ENCODE assay signal across 23 mouse cellular contexts in genomic region chr3:149726212-149726611, GRCm38 (mm10).
DNase-seq lines count a peak whose midpoint lies in the region; ATAC-seq lines count a peak whose summit lies in the region.
"Had no signal": no experiment of that assay in that cellular context is flagged by ENCODE, and none has a peak within 500 bp of the region (broad histone marks: within the 10 kb centered on the region; RNA-seq: fewer than 3 reads in every experiment).

No protein-coding gene starts in this region.

- ATAC-seq in heart, embryonic 16.5 days (replicated peaks; ENCODE audit: extremely low read depth, insufficient read depth, low FRiP score), result peak; percentile 30; the same call in 1 of the 2 replicates
- ATAC-seq in megakaryocyte-erythroid progenitor cell, adult 5-6 weeks (replicated peaks; ENCODE audit: low FRiP score, low TSS enrichment, poor library complexity, severe bottlenecking), result no peak
- no peak for ATAC-seq in midbrain, embryonic 13.5 days
- ATAC-seq: CD4-positive, CD25-positive, alpha-beta regulatory T cell, adult 4 months; forebrain, embryonic 14.5 days; hindbrain, embryonic 16.5 days; inflammation-experienced regulatory T-cells, adult 6 months; intestine, postnatal 0 days had no signal

- DNase-seq in adrenal gland, adult 2 months, result peak; percentile 8
- DNase-seq in adrenal gland, postnatal 25 days, result no peak
- peak; percentile 25 for DNase-seq in heart, adult 8-10 months (ENCODE audit: low spot score)
- DNase-seq in heart, adult 11 months, result no peak
- no peak for DNase-seq in gastrocnemius, postnatal 36 days
- DNase-seq: B cell, adult 2 months; cerebellum, adult 2 months; cerebellum, postnatal 14 days; embryo, embryonic 11 days; kidney, adult 8-10 months had no signal

- peaks cover 29% of the 10 kb centered on the region for H3K4me1 ChIP-seq in heart, embryonic 16.5 days (ENCODE audit: control insufficient read depth, insufficient read depth, low read length)
- H3K4me1 ChIP-seq in midbrain, embryonic 13.5 days (replicated peaks), result no peaks in the 10 kb centered on the region
- H3K4me1 ChIP-seq: embryonic facial prominence, embryonic 15.5 days; forebrain, embryonic 10.5 days; hindbrain, embryonic 12.5 days had no signal

- intact Hi-C loops in gastrocnemius, postnatal 36 days (cut with DNase I), result no loop called here

- H3K27ac ChIP-seq in heart, embryonic 16.5 days (ENCODE audit: low read length), result peak overlapping the region; percentile 84
- H3K27ac ChIP-seq in midbrain, embryonic 13.5 days, result no peak overlapping the region
- H3K27ac ChIP-seq: embryonic facial prominence, embryonic 15.5 days; forebrain, embryonic 10.5 days; hindbrain, embryonic 12.5 days had no signal

- H3K4me3 ChIP-seq in heart, embryonic 16.5 days (ENCODE audit: low read length), result no peak overlapping the region
- H3K4me3 ChIP-seq in midbrain, embryonic 13.5 days (replicated peaks), result no peak overlapping the region
- H3K4me3 ChIP-seq: embryonic facial prominence, embryonic 15.5 days; erythroblast, embryonic 14.5 days; forebrain, embryonic 10.5 days; hindbrain, embryonic 12.5 days had no signal

- no peaks in the 10 kb centered on the region for H3K9me3 ChIP-seq in heart, embryonic 16.5 days (replicated peaks; ENCODE audit: control insufficient read depth, low read length)
- H3K9me3 ChIP-seq in midbrain, embryonic 13.5 days, result no peaks in the 10 kb centered on the region
- H3K9me3 ChIP-seq: embryonic facial prominence, embryonic 15.5 days; forebrain, embryonic 10.5 days; hindbrain, embryonic 12.5 days had no signal

- H3K9ac ChIP-seq in heart, embryonic 16.5 days (ENCODE audit: low read length), result peak overlapping the region; percentile 42; the same call in 1 of the 2 replicates
- no peak overlapping the region for H3K9ac ChIP-seq in midbrain, embryonic 13.5 days (replicated peaks)
- H3K9ac ChIP-seq: embryonic facial prominence, embryonic 15.5 days; hindbrain, embryonic 12.5 days had no signal

- H3K36me3 ChIP-seq in heart, embryonic 16.5 days (ENCODE audit: control insufficient read depth, insufficient read depth), result no peaks in the 10 kb centered on the region
- H3K36me3 ChIP-seq in midbrain, embryonic 13.5 days, result no peaks in the 10 kb centered on the region
- H3K36me3 ChIP-seq: embryonic facial prominence, embryonic 15.5 days; forebrain, embryonic 10.5 days; G1E; hindbrain, embryonic 12.5 days had no signal

- no peak overlapping the region for H3K4me2 ChIP-seq in heart, embryonic 16.5 days (ENCODE audit: low read depth, low read length)
- H3K4me2 ChIP-seq in midbrain, embryonic 13.5 days (replicated peaks), result no peak overlapping the region
- H3K4me2 ChIP-seq: embryonic facial prominence, embryonic 15.5 days; hindbrain, embryonic 12.5 days had no signal

- no peaks in the 10 kb centered on the region for H3K27me3 ChIP-seq in heart, embryonic 16.5 days (ENCODE audit: control insufficient read depth, insufficient read depth, low read length)
- H3K27me3 ChIP-seq in midbrain, embryonic 13.5 days, result no peaks in the 10 kb centered on the region
- H3K27me3 ChIP-seq: embryonic facial prominence, embryonic 15.5 days; hindbrain, embryonic 12.5 days had no signal

- whole genome bisulfite sequencing in heart, embryonic 16.5 days, result 37% methylated on average over 4 of the region's 4 CpGs
- WGBS in midbrain, embryonic 13.5 days, result 84% methylated on average over 4 of the region's 4 CpGs

Comparison
In these comparisons a context has a peak if more than half of its experiments do, and no peak if none do; other contexts are left out.
1. DNase-seq: peak in adrenal gland, adult 2 months (single experiment) and heart, adult 8-10 months (single experiment); none in adrenal gland, postnatal 25 days (single experiment), heart, adult 11 months (single experiment) and gastrocnemius, postnatal 36 days (0 of 2).